Mouse (Mus musculus) CH12.LX (cell line): Measurements from ENCODE around the gene Spp2. TPM values are rescaled to one million over a fixed set of nuclear protein-coding genes. Genes with fewer than 3 reads are reported as not detected.

Experiments used
- DNase-seq: peaks from one replicate; pipeline ENCODE4 v3.0.0-alpha.2; 2013; ENCODE audit errors: extremely low read depth
- H3K27ac ChIP-seq: 2 replicates; pipeline ENCODE4 v1.5.1; 2012; ENCODE audit warnings: low read depth, mild to moderate bottlenecking, control low read depth, moderate library complexity; ENCODE audit not compliant: insufficient read depth
- H3K27me3 ChIP-seq: replicated peaks from 2 replicates; pipeline ENCODE3; 2012; ENCODE audit warnings: inconsistent platforms
- H3K36me3 ChIP-seq, 2 experiments: replicated peaks in 1 of 2; 2 replicates each; pipeline versions ENCODE3 to v1.6.1; 2012; ENCODE audit warnings: inconsistent platforms in 1 of 2, low read length in 1 of 2, mild to moderate bottlenecking in 1 of 2, mixed read lengths in 1 of 2, moderate library complexity in 1 of 2; ENCODE audit not compliant: control insufficient read depth in 1 of 2, insufficient read depth in 1 of 2
- H3K4me1 ChIP-seq, 2 experiments: 2 replicates each; pipeline ENCODE4 v1.6.1; 2012; ENCODE audit warnings: inconsistent platforms in 1 of 2, moderate library complexity in 1 of 2; ENCODE audit not compliant: insufficient read depth in 2 of 2, control insufficient read depth in 1 of 2
- H3K4me2 ChIP-seq: 2 replicates; pipeline ENCODE4 v1.6.1; 2012; ENCODE audit warnings: low read depth, mild to moderate bottlenecking, control low read depth; ENCODE audit not compliant: poor library complexity, insufficient read depth, severe bottlenecking
- H3K4me3 ChIP-seq, 3 experiments: fragments of 150-350 bp in 1 of 3; sonication (generic) in 1 of 3; replicated peaks in 1 of 3; 2 replicates each; pipeline versions ENCODE3 to v1.5.1; 2011 to 2012; ENCODE audit warnings: low read depth in 2 of 3, low read length in 2 of 3, mild to moderate bottlenecking in 2 of 3, moderate library complexity in 2 of 3, control low read depth in 1 of 3, improper control_type of control experiment in 1 of 3, inconsistent platforms in 1 of 3, mixed read lengths in 1 of 3; ENCODE audit not compliant: poor library complexity in 1 of 3
- H3K79me2 ChIP-seq: replicated peaks from 2 replicates; pipeline ENCODE4 v1.6.1; 2012; ENCODE audit warnings: mild to moderate bottlenecking, moderate library complexity; ENCODE audit not compliant: control insufficient read depth, poor library complexity, insufficient read depth, severe bottlenecking; ENCODE audit errors: extremely low read depth
- H3K9ac ChIP-seq: 2 replicates; pipeline ENCODE4 v1.6.1; 2012; ENCODE audit warnings: low read depth, mild to moderate bottlenecking, control low read depth, moderate library complexity; ENCODE audit not compliant: insufficient read depth
- H3K9me3 ChIP-seq: replicated peaks from 2 replicates; pipeline ENCODE3; 2012; ENCODE audit warnings: low read length, inconsistent platforms, mixed read lengths
- BHLHE40 ChIP-seq: IDR thresholded peaks from 2 replicates; pipeline ENCODE4 v1.6.1; 2011; ENCODE audit warnings: mild to moderate bottlenecking, low read depth, low read length, improper control_type of control experiment
- CHD2 ChIP-seq: IDR thresholded peaks from 2 replicates; pipeline ENCODE4 v1.6.1; 2011; ENCODE audit warnings: low read length, improper control_type of control experiment
- E2F4 ChIP-seq: IDR thresholded peaks from 2 replicates; pipeline ENCODE4 v1.6.1; 2011; ENCODE audit warnings: low read depth, low read length, improper control_type of control experiment; ENCODE audit not compliant: insufficient replicate concordance
- ELF1 ChIP-seq: IDR thresholded peaks from 2 replicates; pipeline ENCODE4 v1.6.1; 2014; ENCODE audit warnings: low read depth, mild to moderate bottlenecking, inconsistent platforms, low read length, improper control_type of control experiment
- EP300 ChIP-seq: IDR thresholded peaks from 2 replicates; pipeline ENCODE4 v1.6.1; 2011; ENCODE audit warnings: low read length, improper control_type of control experiment
- GABPA ChIP-seq: IDR thresholded peaks from 2 replicates; pipeline ENCODE4 v1.6.1; 2012; ENCODE audit warnings: low read depth, low read length, improper control_type of control experiment, inconsistent platforms; ENCODE audit not compliant: insufficient replicate concordance
- IRF4 ChIP-seq: IDR thresholded peaks from 2 replicates; pipeline ENCODE4 v1.6.1; 2014; ENCODE audit warnings: low read depth, mild to moderate bottlenecking, inconsistent platforms, low read length, improper control_type of control experiment
- JUN ChIP-seq: IDR thresholded peaks from 2 replicates; pipeline ENCODE4 v1.6.1; 2011; ENCODE audit warnings: low read depth, mild to moderate bottlenecking, low read length, improper control_type of control experiment, moderate library complexity; ENCODE audit not compliant: insufficient read depth
- JUND ChIP-seq: conservative IDR thresholded peaks from 2 replicates; pipeline ENCODE4 v1.6.1; 2011; ENCODE audit warnings: low read depth, low read length, improper control_type of control experiment
- KAT2A ChIP-seq: IDR thresholded peaks from 2 replicates; pipeline ENCODE4 v1.6.1; 2012; ENCODE audit warnings: low read length, improper control_type of control experiment, inconsistent platforms; ENCODE audit not compliant: insufficient replicate concordance
- MAFK ChIP-seq: IDR thresholded peaks from 2 replicates; pipeline ENCODE4 v1.6.1; 2011; ENCODE audit warnings: low read length, improper control_type of control experiment; ENCODE audit not compliant: insufficient replicate concordance
- MAX ChIP-seq: IDR thresholded peaks from 2 replicates; pipeline ENCODE4 v1.6.1; 2011; ENCODE audit warnings: low read length, improper control_type of control experiment
- MEF2A ChIP-seq: IDR thresholded peaks from 2 replicates; pipeline ENCODE4 v1.6.1; 2014; ENCODE audit warnings: low read depth, mild to moderate bottlenecking, inconsistent platforms, low read length, improper control_type of control experiment, borderline replicate concordance
- MXI1 ChIP-seq: IDR thresholded peaks from 2 replicates; pipeline ENCODE4 v1.6.1; 2011; ENCODE audit warnings: mild to moderate bottlenecking, low read depth, low read length, improper control_type of control experiment
- MYC ChIP-seq: IDR thresholded peaks from 2 replicates; pipeline ENCODE4 v1.6.1; 2011; ENCODE audit warnings: low read depth, mild to moderate bottlenecking, improper control_type of control experiment, low read length
- NELFE ChIP-seq: IDR thresholded peaks from 2 replicates; pipeline ENCODE4 v1.6.1; 2011; ENCODE audit warnings: low read depth, low read length, improper control_type of control experiment
- PAX5 ChIP-seq: IDR thresholded peaks from 2 replicates; pipeline ENCODE4 v1.6.1; 2012; ENCODE audit warnings: low read length, inconsistent platforms, mixed read lengths
- POLR2A ChIP-seq: IDR thresholded peaks from 2 replicates; pipeline ENCODE4 v1.6.1; 2011; ENCODE audit warnings: low read depth, mild to moderate bottlenecking, improper control_type of control experiment, low read length
- POLR2AphosphoS2 ChIP-seq: IDR thresholded peaks from 2 replicates; pipeline ENCODE4 v1.6.1; 2011; ENCODE audit warnings: low read depth, low read length, improper control_type of control experiment
- RAD21 ChIP-seq: IDR thresholded peaks from 2 replicates; pipeline ENCODE4 v1.6.1; 2011; ENCODE audit warnings: low read depth, mild to moderate bottlenecking, low read length, improper control_type of control experiment, moderate library complexity
- RCOR1 ChIP-seq: conservative IDR thresholded peaks from 2 replicates; pipeline ENCODE4 v1.6.1; 2012; ENCODE audit warnings: low read depth, mild to moderate bottlenecking, inconsistent platforms, low read length, improper control_type of control experiment
- SIN3A ChIP-seq: IDR thresholded peaks from 2 replicates; pipeline ENCODE4 v1.6.1; 2012; ENCODE audit warnings: low read length, improper control_type of control experiment, inconsistent platforms
- SMC3 ChIP-seq: IDR thresholded peaks from 2 replicates; pipeline ENCODE4 v1.6.1; 2011; ENCODE audit warnings: low read depth, low read length, improper control_type of control experiment
- TBP ChIP-seq: conservative IDR thresholded peaks from 2 replicates; pipeline ENCODE4 v1.6.1; 2011; ENCODE audit warnings: low read depth, low read length, improper control_type of control experiment
- USF2 ChIP-seq: conservative IDR thresholded peaks from 2 replicates; pipeline ENCODE4 v1.6.1; 2011; ENCODE audit warnings: low read depth, low read length, improper control_type of control experiment
- ZC3H11A ChIP-seq: IDR thresholded peaks from 2 replicates; pipeline ENCODE4 v1.6.1; 2012; ENCODE audit warnings: low read depth, mild to moderate bottlenecking, inconsistent platforms, low read length, improper control_type of control experiment
- ZKSCAN1 ChIP-seq: IDR thresholded peaks from 2 replicates; pipeline ENCODE4 v1.6.1; 2012; ENCODE audit warnings: low read depth, inconsistent platforms, low read length, improper control_type of control experiment, borderline replicate concordance
- ZMIZ1 ChIP-seq: IDR thresholded peaks from 2 replicates; pipeline ENCODE4 v1.6.1; 2012; ENCODE audit warnings: low read depth, mild to moderate bottlenecking, inconsistent platforms, low read length, improper control_type of control experiment
- ZNF384 ChIP-seq: IDR thresholded peaks from 2 replicates; pipeline ENCODE4 v1.6.1; 2012; ENCODE audit warnings: low read depth, low read length, improper control_type of control experiment, inconsistent platforms
- dilution Hi-C: fragments of 300-500 bp; cut with MboI; formaldehyde crosslinking; loops from 2 replicates; pipeline ENCODE4 v1.14.3; 2020; ENCODE audit warnings: low sequenced_read_pairs; ENCODE audit not compliant: extremely low pct_unique_long_range_greater_than_20kb, extremely low pct_ligation_motif_present
- in situ Hi-C: fragments of 300-500 bp; cut with MboI; formaldehyde crosslinking; loops from 3 replicates; pipeline ENCODE4 v1.14.3; 2019; ENCODE audit warnings: low sequenced_read_pairs, low pct_ligation_motif_present, low pct_unique_long_range_greater_than_20kb, mixed read lengths
- polyA plus RNA-seq: library from polyadenylated mRNA; unstranded; fragments of >175 nt; gene quantifications from 2 replicates; pipeline ENCODE4 v1.2.1, GENCODE M21; 2012; ENCODE audit warnings: low read depth; ENCODE audit not compliant: insufficient read length
- total RNA-seq, 2 experiments: library from RNA; depleted of rRNA; stranded (reverse); fragments of 300-350 nt in 1 of 2; fragments of >200 nt in 1 of 2; gene quantifications; 2 replicates each; pipeline ENCODE4 v1.2.3; 2012 to 2014

Gene Spp2
- total and polyA plus RNA-seq, 3 experiments, result not detected

DNA sequence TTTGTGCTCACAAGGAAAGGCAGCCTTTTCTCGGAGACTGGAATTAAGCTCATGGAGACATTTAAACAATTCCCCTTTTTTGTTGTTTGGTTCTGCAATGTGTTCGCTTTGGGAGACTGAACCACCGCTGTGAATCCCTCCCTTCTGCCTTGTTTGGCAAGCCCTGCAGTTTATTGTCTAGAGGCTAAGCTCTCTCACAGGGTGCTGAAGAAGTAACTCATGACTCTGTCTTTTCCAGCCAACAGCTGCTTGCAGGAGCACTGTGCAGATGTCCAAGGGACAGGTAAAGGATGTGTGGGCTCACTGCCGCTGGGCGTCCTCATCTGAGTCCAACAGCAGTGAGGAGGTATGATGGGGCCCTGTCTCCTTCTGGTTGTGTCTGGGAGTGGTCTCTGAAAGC is 5.3 kb downstream of the Spp2 start:
- Histone ChIP-seq H3K36me3 (no peaks in the 10 kb centered on the region), H3K4me2 (no peak overlapping the region), H3K27ac (no peak overlapping the region), H3K4me1 (no peaks in the 10 kb centered on the region), H3K4me3 (no peak overlapping the region), H3K9me3 (peaks cover 2% of the 10 kb centered on the region), H3K79me2 (no peaks in the 10 kb centered on the region), H3K27me3 (peaks cover 14% of the 10 kb centered on the region), H3K9ac (no peak overlapping the region)
- no peak for TF ChIP-seq SIN3A
- no peak for TF ChIP-seq ZKSCAN1
- TF ChIP-seq ELF1, result no peak
- no peak for TF ChIP-seq RCOR1
- TF ChIP-seq POLR2AphosphoS2, result no peak
- TF ChIP-seq USF2, result no peak
- TF ChIP-seq BHLHE40, result no peak
- TF ChIP-seq SMC3, result no peak
- TF ChIP-seq MEF2A, result no peak
- no peak for TF ChIP-seq PAX5
- no peak for TF ChIP-seq JUN
- no peak for TF ChIP-seq CHD2
- TF ChIP-seq MYC, result no peak
- TF ChIP-seq IRF4, result no peak
- TF ChIP-seq MAX, result no peak
- TF ChIP-seq MXI1, result no peak
- no peak for TF ChIP-seq ZC3H11A
- no peak for TF ChIP-seq RAD21
- TF ChIP-seq POLR2A, result no peak
- TF ChIP-seq ZNF384, result no peak
- no peak for DNase-seq
- in situ Hi-C loops (no loop called here), dilution Hi-C loops (no loop called here)

DNA sequence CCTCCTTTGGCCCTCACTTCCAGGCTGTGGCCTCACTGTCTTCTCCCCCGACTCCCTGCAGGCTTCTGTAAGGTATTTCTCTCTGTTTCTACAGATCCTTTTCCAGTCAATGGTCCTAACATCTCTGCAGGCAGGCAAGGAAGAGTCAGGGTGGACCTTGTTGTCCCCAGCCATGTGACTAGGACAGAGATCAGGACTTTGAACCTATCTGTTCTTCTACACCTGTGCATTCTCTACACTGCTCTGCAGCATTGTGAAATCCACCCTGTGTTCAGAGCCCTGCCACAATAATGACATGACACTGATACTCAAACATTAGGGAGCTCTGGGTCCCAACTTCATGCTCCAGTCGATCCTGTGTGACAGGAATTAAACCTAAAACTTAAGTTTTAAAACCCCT is 12.2 kb downstream of the Spp2 start:
- H3K27me3 ChIP-seq, result no peaks in the 10 kb centered on the region
- in situ Hi-C loops (no loop called here), dilution Hi-C loops (no loop called here)
- no peak overlapping the region for H3K4me3 ChIP-seq
- no peaks in the 10 kb centered on the region for H3K79me2 ChIP-seq
- H3K36me3 ChIP-seq, result no peaks in the 10 kb centered on the region
- TF ChIP-seq ZNF384, result no peak
- no peak for TF ChIP-seq KAT2A
- no peak for TF ChIP-seq GABPA
- TF ChIP-seq MAFK, result no peak
- no peak for TF ChIP-seq POLR2A
- no peak for TF ChIP-seq POLR2AphosphoS2
- TF ChIP-seq USF2, result no peak
- TF ChIP-seq ZMIZ1, result no peak
- TF ChIP-seq MEF2A, result no peak
- TF ChIP-seq IRF4, result no peak
- TF ChIP-seq SIN3A, result no peak
- TF ChIP-seq TBP, result no peak
- TF ChIP-seq ELF1, result no peak
- no peak for TF ChIP-seq E2F4
- no peak for TF ChIP-seq JUND
- TF ChIP-seq CHD2, result no peak
- no peak for TF ChIP-seq NELFE
- no peak for TF ChIP-seq EP300
- TF ChIP-seq BHLHE40, result no peak
- DNase-seq, result no peak
- H3K4me2 ChIP-seq, result no peak overlapping the region
- no peaks in the 10 kb centered on the region for H3K4me1 ChIP-seq
- H3K27ac ChIP-seq, result no peak overlapping the region
- H3K9me3 ChIP-seq, result peaks cover 17% of the 10 kb centered on the region
- H3K9ac ChIP-seq, result no peak overlapping the region
